Mouse (Mus musculus) liver, embryonic 11.5 days (tissue): ENCODE data around the gene 6820408C15Rik. TPM values are rescaled to one million over a fixed set of nuclear protein-coding genes. Genes with fewer than 3 reads are reported as not detected.
A peak's percentile ranks its signal among the peaks of the same experiment; 100 is the strongest.
"Not testable (repeated sequence)": the region's sequence is repeated elsewhere in the genome, so short reads cannot be mapped to it uniquely, and the experiment has no call there.

Experiments used
- ATAC-seq: fragments of 200-750 bp; cut with Nextera tagmentation; replicated peaks from 2 replicates; pipeline ENCODE4 v1.8.0; 2017; ENCODE audit warnings: moderate number of reproducible peaks, mild to moderate bottlenecking, moderate TSS enrichment, moderate library complexity; ENCODE audit not compliant: low FRiP score
- DNase-seq: peaks from one replicate; pipeline ENCODE4 v3.0.0-alpha.2; 2017; ENCODE audit warnings: low spot score
- H3K27ac ChIP-seq: fragments of 300-500 bp; sonication (generic); 2 replicates; pipeline ENCODE4 v1.5.1; 2014; ENCODE audit warnings: mild to moderate bottlenecking, low read depth, low read length, control low read depth
- H3K27me3 ChIP-seq: fragments of 300-500 bp; sonication (generic); replicated peaks from 2 replicates; pipeline ENCODE4 v1.6.1; 2014; ENCODE audit warnings: low read length, mixed read lengths; ENCODE audit not compliant: control insufficient read depth, insufficient read depth
- H3K36me3 ChIP-seq: fragments of 300-500 bp; sonication (generic); 2 replicates; pipeline ENCODE4 v1.6.1; 2014; ENCODE audit warnings: mild to moderate bottlenecking, low read length, moderate library complexity, mixed read lengths; ENCODE audit not compliant: control insufficient read depth, insufficient read depth
- H3K4me1 ChIP-seq: fragments of 300-500 bp; sonication (generic); replicated peaks from 2 replicates; pipeline ENCODE4 v1.6.1; 2014; ENCODE audit warnings: low read length, mixed read lengths; ENCODE audit not compliant: control insufficient read depth, insufficient read depth
- H3K4me2 ChIP-seq: fragments of 300-500 bp; sonication (generic); 2 replicates; pipeline ENCODE4 v1.6.1; 2014; ENCODE audit warnings: mild to moderate bottlenecking, control low read depth, moderate library complexity
- H3K4me3 ChIP-seq: fragments of 300-500 bp; sonication (generic); 2 replicates; pipeline ENCODE4 v1.5.1; 2014; ENCODE audit warnings: low read depth, low read length, control low read depth
- H3K9ac ChIP-seq: fragments of 300-500 bp; sonication (generic); 2 replicates; pipeline ENCODE4 v1.6.1; 2014; ENCODE audit warnings: low read depth, low read length, control low read depth
- H3K9me3 ChIP-seq: fragments of 300-500 bp; sonication (generic); 2 replicates; pipeline ENCODE4 v1.6.1; 2016; ENCODE audit warnings: low read length, inconsistent platforms, mixed read lengths; ENCODE audit not compliant: control insufficient read depth
- WGBS: fragments of 180-500 bp; shearing (Covaris S2); extraction: QIAGEN DNeasy Blood & Tissue Kit; methylation state at CpG from one replicate; pipeline ENCODE4 v1.1.7; 2014; 5-methylcytosine and 5-hydroxymethylcytosine counted together
- polyA plus RNA-seq: library from polyadenylated mRNA; unstranded; fragments of >200 nt; fragmentation: Nextera tagmentation; extraction: Ambion mirVana; gene quantifications from 2 replicates; pipeline ENCODE4 v1.2.1, GENCODE M21; 2014

Gene 6820408C15Rik
- polyA plus RNA-seq, 1 experiment from 2014 or later, result 1.1 TPM

- peaks cover 6% of the 10 kb centered on the region; the same call in 1 of the 2 replicates for H3K9me3 ChIP-seq
- H3K4me1 ChIP-seq, result peaks cover 27% of the 10 kb centered on the region
- H3K4me3 ChIP-seq, result peak overlapping the region; percentile 86
- H3K36me3 ChIP-seq, result peaks cover 4% of the 10 kb centered on the region; the same call in 1 of the 2 replicates
- ATAC-seq, result peak; percentile 27
- peak; percentile 70 for DNase-seq
- peak overlapping the region; percentile 92 for H3K4me2 ChIP-seq
- no peaks in the 10 kb centered on the region for H3K27me3 ChIP-seq
- under 1% methylated on average over 86 of the region's 86 CpGs for WGBS
- H3K27ac ChIP-seq, result peak overlapping the region; percentile 96
- peak overlapping the region; percentile 99 for H3K9ac ChIP-seq
Measured at GRCm38 (mm10) chr2:152413765-152414584, 1.4 kb upstream of the 6820408C15Rik start.

GRCm38 (mm10) chr2:152414591-152415165, 709 bp upstream of the 6820408C15Rik start, which contains the start of gene Zcchc3:
Gene Zcchc3 (minus strand): TSS chr2:152415027.
- Histone ChIP-seq H3K9me3 (peaks cover 6% of the 10 kb centered on the region; the same call in 1 of the 2 replicates), H3K36me3 (peaks cover 4% of the 10 kb centered on the region; the same call in 1 of the 2 replicates), H3K4me3 (peak within 1 kb of the TSS; percentile 86), H3K4me1 (peaks cover 27% of the 10 kb centered on the region), H3K27ac (peak within 1 kb of the TSS; percentile 96), H3K27me3 (no peaks in the 10 kb centered on the region), H3K4me2 (peak within 1 kb of the TSS; percentile 92), H3K9ac (peak within 1 kb of the TSS; percentile 99)
- under 1% methylated on average over 65 of the region's 65 CpGs for WGBS
- ATAC-seq, result peak; percentile 79
- peak; percentile 88 for DNase-seq

DNA sequence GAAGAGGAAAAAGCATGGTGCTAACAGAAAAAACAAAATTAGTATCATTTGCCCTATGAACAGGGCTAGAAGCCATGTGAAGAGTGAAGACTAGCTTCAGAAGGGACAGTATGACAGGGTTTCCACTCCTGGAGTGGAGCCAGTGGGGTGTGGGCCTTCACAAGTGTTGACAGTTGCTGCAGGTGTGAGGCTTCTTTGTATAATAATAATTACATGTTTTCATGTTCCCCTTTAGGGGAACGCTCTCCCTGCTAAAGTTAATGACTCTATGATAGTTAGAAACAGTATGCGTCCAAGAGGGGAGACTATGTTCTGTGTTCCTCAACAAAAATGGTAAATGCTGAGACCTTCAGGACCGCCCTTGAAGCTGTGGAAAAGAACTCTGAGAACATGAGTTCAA, 399 bp downstream of the 6820408C15Rik start:
- Histone ChIP-seq H3K4me2 (peak overlapping the region; percentile 92; the same call in 1 of the 2 replicates), H3K27me3 (no peaks in the 10 kb centered on the region), H3K36me3 (peaks cover 4% of the 10 kb centered on the region; the same call in 1 of the 2 replicates), H3K4me1 (peaks cover 19% of the 10 kb centered on the region), H3K9me3 (peaks cover 6% of the 10 kb centered on the region; the same call in 1 of the 2 replicates), H3K4me3 (peak overlapping the region; percentile 86; the same call in 1 of the 2 replicates), H3K9ac (no peak overlapping the region), H3K27ac (peak overlapping the region; percentile 96; the same call in 1 of the 2 replicates)
- DNase-seq (no peak), ATAC-seq (no peak)
- 96% methylated on average over 3 of the region's 3 CpGs for WGBS

DNA sequence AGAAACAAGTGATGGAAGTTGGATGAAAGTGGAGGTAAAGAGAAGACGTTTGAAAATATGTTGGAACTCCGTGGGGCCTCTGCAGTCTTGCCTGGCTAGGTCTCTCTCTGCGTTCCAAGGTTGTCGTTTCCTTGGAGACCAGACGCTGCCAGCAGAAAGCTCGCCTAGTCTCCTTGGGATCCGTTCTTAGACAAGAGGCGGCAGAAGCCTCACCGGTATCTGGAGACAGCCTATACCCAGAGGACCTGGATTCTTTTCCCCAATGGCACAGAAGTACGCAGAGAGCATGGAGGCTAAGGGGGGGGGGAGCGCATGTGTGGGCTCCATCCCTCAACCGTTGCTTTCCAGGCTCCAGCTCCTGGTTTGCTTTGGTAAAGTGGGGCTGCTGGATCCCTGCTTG, 12.1 kb downstream of the 6820408C15Rik start:
- 27% methylated on average over 12 of the region's 12 CpGs for WGBS
- Histone ChIP-seq H3K27ac (no peak overlapping the region), H3K4me3 (no peak overlapping the region), H3K27me3 (no peaks in the 10 kb centered on the region; the same call in 1 of the 2 replicates), H3K9ac (no peak overlapping the region), H3K4me1 (no peaks in the 10 kb centered on the region), H3K9me3 (no peaks in the 10 kb centered on the region), H3K36me3 (no peaks in the 10 kb centered on the region), H3K4me2 (peak overlapping the region; percentile 23)
- DNase-seq (no peak), ATAC-seq (no peak)

DNA sequence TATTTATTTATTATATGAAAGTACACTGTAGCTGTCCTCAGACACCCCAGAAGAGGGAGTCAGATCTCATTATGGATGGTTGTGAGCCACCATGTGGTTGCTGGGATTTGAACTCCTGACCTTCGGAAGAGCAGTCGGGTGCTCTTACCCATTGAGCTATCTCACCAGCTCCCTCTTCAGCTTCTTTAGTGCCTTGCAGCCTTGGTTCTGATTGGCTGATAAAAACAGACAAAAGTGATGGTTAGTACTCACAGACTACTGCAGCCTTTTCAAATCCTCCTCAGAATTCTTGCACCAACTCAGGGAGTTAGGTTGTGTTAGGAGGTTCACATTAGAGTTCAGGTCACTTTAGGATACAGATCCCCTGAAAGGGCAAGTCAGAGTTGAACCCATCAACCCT, 13.1 kb downstream of the 6820408C15Rik start:
- 79% methylated on average over 2 of the region's 2 CpGs for WGBS
- DNase-seq, ATAC-seq: not testable (repeated sequence)

DNA sequence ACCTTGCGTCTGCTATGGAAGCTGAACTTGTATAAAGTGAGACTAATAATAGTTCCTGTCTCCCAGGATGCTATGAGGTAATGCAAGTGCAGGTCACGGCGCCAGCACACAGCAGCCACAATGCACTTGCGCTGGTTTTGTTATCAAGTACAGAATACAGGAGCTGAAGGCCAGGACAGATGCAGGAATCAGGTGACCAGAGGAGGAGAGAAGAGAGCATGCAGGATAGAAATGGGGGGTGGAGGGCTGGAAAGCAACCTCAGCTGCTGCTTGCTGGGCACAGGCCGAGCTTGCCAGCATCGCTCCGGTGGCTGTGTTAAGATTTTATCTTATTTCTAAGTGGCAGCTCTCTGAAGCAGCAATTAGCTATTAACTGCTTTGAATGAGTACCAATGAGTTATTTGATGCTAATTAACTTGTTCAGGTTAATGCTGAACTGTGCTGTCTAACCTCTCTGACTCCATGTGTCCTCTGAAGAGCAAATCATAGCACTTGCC, 21.1 kb downstream of the 6820408C15Rik start:
- Histone ChIP-seq H3K4me1 (peaks cover 14% of the 10 kb centered on the region), H3K27me3 (no peaks in the 10 kb centered on the region; the same call in 1 of the 2 replicates), H3K27ac (no peak overlapping the region), H3K9ac (no peak overlapping the region), H3K36me3 (no peaks in the 10 kb centered on the region), H3K4me2 (no peak overlapping the region), H3K9me3 (no peaks in the 10 kb centered on the region), H3K4me3 (no peak overlapping the region)
- 57% methylated on average over 7 of the region's 7 CpGs for WGBS
- ATAC-seq (no peak), DNase-seq (no peak)

More for the DNA sequence above, 13.1 kb downstream of the 6820408C15Rik start:
- H3K9me3 ChIP-seq, H3K4me2 ChIP-seq, H3K4me1 ChIP-seq, H3K4me3 ChIP-seq, H3K9ac ChIP-seq, H3K27ac ChIP-seq, H3K27me3 ChIP-seq, H3K36me3 ChIP-seq: not testable (repeated sequence)

- no peak overlapping the region for H3K27ac ChIP-seq
- 3% methylated on average over 23 of the region's 23 CpGs for WGBS
- H3K9ac ChIP-seq, result 0 out of 2 replicates have a peak overlapping the region, but pooled peaks have one; percentile 46
Measured at GRCm38 (mm10) chr2:152436983-152437860, 21.8 kb downstream of the 6820408C15Rik start.

DNA sequence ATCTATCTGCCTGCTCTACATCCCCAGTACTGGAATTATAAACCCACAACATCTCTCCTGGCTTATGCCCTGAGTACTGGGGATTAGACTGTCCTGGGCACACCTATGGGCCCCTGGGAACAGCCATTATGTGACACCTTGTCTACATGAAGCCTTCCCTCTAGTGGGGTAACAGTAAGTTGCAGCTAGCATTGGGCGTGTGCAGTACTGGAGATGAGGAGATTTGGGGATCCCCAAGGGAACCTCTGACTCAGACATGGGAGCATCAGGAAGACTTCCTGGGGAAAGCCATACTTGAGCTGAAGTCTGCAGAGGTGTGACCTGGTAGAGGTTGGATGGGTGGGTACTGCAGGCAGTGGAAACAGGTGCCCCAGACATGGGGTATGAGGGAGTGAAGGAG, 23.6 kb downstream of the 6820408C15Rik start:
- Histone ChIP-seq H3K4me1 (peaks cover 11% of the 10 kb centered on the region), H3K9me3 (no peaks in the 10 kb centered on the region), H3K27ac (no peak overlapping the region), H3K9ac (no peak overlapping the region), H3K4me2 (no peak overlapping the region), H3K27me3 (no peaks in the 10 kb centered on the region; the same call in 1 of the 2 replicates), H3K36me3 (no peaks in the 10 kb centered on the region), H3K4me3 (no peak overlapping the region)
- 90% methylated on average over 1 of the region's 1 CpGs for WGBS
- DNase-seq (no peak), ATAC-seq (no peak)

More at GRCm38 (mm10) chr2:152436983-152437860, 21.8 kb downstream of the 6820408C15Rik start:
- Histone ChIP-seq H3K9me3 (no peaks in the 10 kb centered on the region), H3K36me3 (no peaks in the 10 kb centered on the region), H3K4me3 (peak overlapping the region; percentile 44), H3K4me2 (peak overlapping the region; percentile 83), H3K27me3 (no peaks in the 10 kb centered on the region; the same call in 1 of the 2 replicates), H3K4me1 (peaks cover 14% of the 10 kb centered on the region)
- DNase-seq, result peak; percentile 76
- peak; percentile 74 for ATAC-seq
